Mouse (Mus musculus): ENCODE measurements around the gene Retnla. TPM values are rescaled to one million over a fixed set of nuclear protein-coding genes. Genes with fewer than 3 reads are reported as not detected.

Retnla gene
- polyA plus RNA-seq (2011; ENCODE audit: insufficient read depth, insufficient read length, low read depth, missing spikeins), result not detected in 2 replicates

- Histone ChIP-seq H3K4me1 (ENCODE audit: control insufficient read depth, insufficient read depth, low read length) (no peaks in the 10 kb centered on the region), H3K4me3 (ENCODE audit: low read depth, low read length) (no peak within 1 kb of the TSS), H3K9me3 (replicated peaks; ENCODE audit: control insufficient read depth, insufficient read depth, low read length, poor library complexity, severe bottlenecking) (peaks cover 5% of the 10 kb centered on the region), H3K27ac (ENCODE audit: insufficient read depth, low read length) (no peak within 1 kb of the TSS), H3K9ac (ENCODE audit: low read depth, poor library complexity, severe bottlenecking) (no peak within 1 kb of the TSS), H3K27me3 (ENCODE audit: control insufficient read depth, insufficient read depth, low read length, poor library complexity, severe bottlenecking) (no peaks in the 10 kb centered on the region), H3K36me3 (ENCODE audit: control insufficient read depth, insufficient read depth, low read length, poor library complexity, severe bottlenecking) (no peaks in the 10 kb centered on the region)
- no peak for TF ChIP-seq EP300 (IDR thresholded peaks at IDR 0.05; ENCODE audit: insufficient read depth, low read depth, low read length)
- no peak for TF ChIP-seq CTCF (IDR thresholded peaks at IDR 0.05; ENCODE audit: low read depth, low read length)
- TF ChIP-seq POLR2A (IDR thresholded peaks at IDR 0.05; ENCODE audit: insufficient read depth, low read length), result no peak
Measured at GRCm38 (mm10) chr16:48842266-48842665, at the start of gene Retnla. Gene Retnla, plus strand, starts transcription at chr16:48842551.

DNA sequence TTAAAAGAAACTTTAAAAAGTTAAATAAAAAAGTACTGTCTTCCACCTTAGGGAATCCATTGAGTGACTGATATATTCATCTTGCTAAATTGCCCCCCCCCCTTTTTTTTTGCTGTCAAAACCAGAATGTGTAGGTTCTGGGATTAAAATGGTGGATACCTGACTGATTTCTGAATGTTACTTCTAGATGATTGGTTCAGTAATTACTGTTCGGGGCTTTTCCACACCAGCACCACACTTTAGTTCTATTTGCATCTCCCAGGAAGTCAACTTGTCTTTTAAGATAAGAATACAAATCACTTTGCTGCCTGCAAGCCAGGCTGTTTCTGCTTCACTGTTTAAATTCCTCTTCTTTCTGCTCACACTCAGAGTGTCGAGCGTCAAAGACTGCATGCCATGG is 44.1 kb upstream of the Retnla start:
- Histone ChIP-seq H3K9ac (ENCODE audit: low read depth, poor library complexity, severe bottlenecking) (no peak overlapping the region), H3K36me3 (ENCODE audit: control insufficient read depth, insufficient read depth, low read length, poor library complexity, severe bottlenecking) (no peaks in the 10 kb centered on the region), H3K4me1 (ENCODE audit: control insufficient read depth, insufficient read depth, low read length) (no peaks in the 10 kb centered on the region), H3K27me3 (ENCODE audit: control insufficient read depth, insufficient read depth, low read length, poor library complexity, severe bottlenecking) (no peaks in the 10 kb centered on the region), H3K4me3 (ENCODE audit: low read depth, low read length) (no peak overlapping the region), H3K27ac (ENCODE audit: insufficient read depth, low read length) (no peak overlapping the region), H3K9me3 (replicated peaks; ENCODE audit: control insufficient read depth, insufficient read depth, low read length, poor library complexity, severe bottlenecking) (no peaks in the 10 kb centered on the region)
- no peak for TF ChIP-seq POLR2A (IDR thresholded peaks at IDR 0.05; ENCODE audit: insufficient read depth, low read length)
- no peak for TF ChIP-seq EP300 (IDR thresholded peaks at IDR 0.05; ENCODE audit: insufficient read depth, low read depth, low read length)
- no peak for TF ChIP-seq CTCF (IDR thresholded peaks at IDR 0.05; ENCODE audit: low read depth, low read length)

DNA sequence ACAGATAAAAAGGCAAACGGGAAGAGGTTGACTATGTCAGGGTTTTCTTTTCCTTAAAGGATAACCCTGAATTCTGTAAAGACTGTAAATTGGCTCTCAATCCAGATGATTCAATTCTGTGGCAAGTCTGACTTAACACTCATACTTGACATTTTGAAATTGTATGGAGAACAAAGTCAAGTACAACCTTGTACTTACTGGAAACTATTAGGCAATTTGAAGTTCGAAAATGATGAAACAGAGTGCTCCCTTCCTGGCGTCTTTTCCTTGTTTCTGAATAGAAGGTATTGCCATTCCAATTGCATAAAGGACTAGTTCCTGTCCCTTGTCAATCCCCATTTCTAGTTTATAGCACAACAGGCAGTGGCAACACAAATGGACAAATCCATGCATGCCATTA is 42.9 kb upstream of the Retnla start:
- no peak for TF ChIP-seq CTCF (IDR thresholded peaks at IDR 0.05; ENCODE audit: low read depth, low read length)
- TF ChIP-seq EP300 (IDR thresholded peaks at IDR 0.05; ENCODE audit: insufficient read depth, low read depth, low read length), result no peak
- no peak for TF ChIP-seq POLR2A (IDR thresholded peaks at IDR 0.05; ENCODE audit: insufficient read depth, low read length)
- H3K27ac ChIP-seq (ENCODE audit: insufficient read depth, low read length), result no peak overlapping the region
- no peak overlapping the region for H3K9ac ChIP-seq (ENCODE audit: low read depth, poor library complexity, severe bottlenecking)
- no peaks in the 10 kb centered on the region for H3K27me3 ChIP-seq (ENCODE audit: control insufficient read depth, insufficient read depth, low read length, poor library complexity, severe bottlenecking)
- no peaks in the 10 kb centered on the region for H3K9me3 ChIP-seq (replicated peaks; ENCODE audit: control insufficient read depth, insufficient read depth, low read length, poor library complexity, severe bottlenecking)
- H3K4me1 ChIP-seq (ENCODE audit: control insufficient read depth, insufficient read depth, low read length), result no peaks in the 10 kb centered on the region
- H3K36me3 ChIP-seq (ENCODE audit: control insufficient read depth, insufficient read depth, low read length, poor library complexity, severe bottlenecking), result no peaks in the 10 kb centered on the region
- H3K4me3 ChIP-seq (ENCODE audit: low read depth, low read length), result no peak overlapping the region

DNA sequence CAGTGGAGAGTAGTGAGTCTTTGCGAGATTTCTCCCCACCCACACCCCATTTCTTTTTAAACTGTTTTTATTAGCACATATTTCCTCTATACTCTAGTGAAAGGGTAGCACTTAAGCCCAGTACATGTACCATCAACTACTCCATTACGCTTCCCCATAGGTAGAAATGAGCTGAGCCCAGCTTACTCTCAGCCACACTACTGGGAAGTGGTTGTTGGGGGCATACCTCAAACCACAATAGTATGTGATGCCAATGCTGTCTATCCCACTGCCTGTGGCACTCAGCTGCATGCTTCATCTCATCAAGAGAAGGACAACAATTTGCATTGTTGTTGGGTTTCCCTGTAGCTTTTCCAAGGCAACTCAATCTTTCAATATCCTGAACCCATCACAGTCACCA is 41.4 kb upstream of the Retnla start:
- Histone ChIP-seq H3K27me3 (ENCODE audit: control insufficient read depth, insufficient read depth, low read length, poor library complexity, severe bottlenecking) (no peaks in the 10 kb centered on the region), H3K4me1 (ENCODE audit: control insufficient read depth, insufficient read depth, low read length) (no peaks in the 10 kb centered on the region), H3K4me3 (ENCODE audit: low read depth, low read length) (no peak overlapping the region), H3K9ac (ENCODE audit: low read depth, poor library complexity, severe bottlenecking) (no peak overlapping the region), H3K36me3 (ENCODE audit: control insufficient read depth, insufficient read depth, low read length, poor library complexity, severe bottlenecking) (no peaks in the 10 kb centered on the region), H3K27ac (ENCODE audit: insufficient read depth, low read length) (no peak overlapping the region), H3K9me3 (replicated peaks; ENCODE audit: control insufficient read depth, insufficient read depth, low read length, poor library complexity, severe bottlenecking) (no peaks in the 10 kb centered on the region)
- no peak for TF ChIP-seq CTCF (IDR thresholded peaks at IDR 0.05; ENCODE audit: low read depth, low read length)
- TF ChIP-seq POLR2A (IDR thresholded peaks at IDR 0.05; ENCODE audit: insufficient read depth, low read length), result no peak
- no peak for TF ChIP-seq EP300 (IDR thresholded peaks at IDR 0.05; ENCODE audit: insufficient read depth, low read depth, low read length)

DNA sequence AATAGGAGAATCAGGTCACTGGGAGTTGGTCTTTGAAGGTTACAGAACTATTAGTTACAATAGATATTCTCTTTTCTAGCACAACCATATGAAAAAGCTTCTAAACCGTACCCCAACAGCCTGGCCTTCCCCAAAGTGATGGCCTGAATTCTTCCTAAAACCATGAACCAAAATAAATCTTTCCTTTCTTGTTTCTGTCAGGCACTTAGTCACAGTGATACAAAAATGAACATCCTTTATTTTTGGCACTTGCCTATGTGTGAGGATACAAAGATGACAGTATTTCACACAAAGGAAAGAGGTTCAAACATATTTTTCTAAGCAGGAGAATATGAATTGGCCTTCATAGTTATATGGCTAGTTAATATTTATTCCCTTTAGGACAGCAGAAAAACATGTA is 36.9 kb upstream of the Retnla start:
- no peak overlapping the region for H3K27ac ChIP-seq (ENCODE audit: insufficient read depth, low read length)
- H3K9me3 ChIP-seq (replicated peaks; ENCODE audit: control insufficient read depth, insufficient read depth, low read length, poor library complexity, severe bottlenecking), result no peaks in the 10 kb centered on the region
- no peak overlapping the region for H3K9ac ChIP-seq (ENCODE audit: low read depth, poor library complexity, severe bottlenecking)
- no peaks in the 10 kb centered on the region for H3K27me3 ChIP-seq (ENCODE audit: control insufficient read depth, insufficient read depth, low read length, poor library complexity, severe bottlenecking)
- no peaks in the 10 kb centered on the region for H3K4me1 ChIP-seq (ENCODE audit: control insufficient read depth, insufficient read depth, low read length)
- H3K36me3 ChIP-seq (ENCODE audit: control insufficient read depth, insufficient read depth, low read length, poor library complexity, severe bottlenecking), result no peaks in the 10 kb centered on the region
- H3K4me3 ChIP-seq (ENCODE audit: low read depth, low read length), result no peak overlapping the region
- TF ChIP-seq EP300 (IDR thresholded peaks at IDR 0.05; ENCODE audit: insufficient read depth, low read depth, low read length) (no peak), POLR2A (IDR thresholded peaks at IDR 0.05; ENCODE audit: insufficient read depth, low read length) (no peak), CTCF (IDR thresholded peaks at IDR 0.05; ENCODE audit: low read depth, low read length) (no peak)

DNA sequence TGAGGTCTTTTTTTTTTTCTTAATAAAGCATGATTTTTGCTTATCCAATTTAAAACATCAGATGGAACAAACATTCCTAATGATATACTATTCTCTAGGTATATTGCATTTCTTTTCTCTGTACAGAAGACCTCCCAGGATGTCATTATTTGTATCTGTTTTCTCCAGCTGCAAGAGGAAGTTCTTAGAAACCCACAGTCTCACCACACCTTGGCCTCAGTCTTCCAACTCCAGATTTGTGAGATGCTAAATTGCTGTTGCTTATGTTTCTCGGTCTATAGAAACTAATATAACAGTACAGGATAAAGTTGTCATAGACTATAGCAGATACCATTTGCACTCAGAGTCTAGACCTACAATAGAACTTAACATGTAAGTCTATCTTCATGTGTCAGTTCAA is 35.8 kb upstream of the Retnla start:
- Histone ChIP-seq H3K4me3 (ENCODE audit: low read depth, low read length) (no peak overlapping the region), H3K36me3 (ENCODE audit: control insufficient read depth, insufficient read depth, low read length, poor library complexity, severe bottlenecking) (no peaks in the 10 kb centered on the region), H3K27me3 (ENCODE audit: control insufficient read depth, insufficient read depth, low read length, poor library complexity, severe bottlenecking) (no peaks in the 10 kb centered on the region), H3K4me1 (ENCODE audit: control insufficient read depth, insufficient read depth, low read length) (no peaks in the 10 kb centered on the region), H3K9ac (ENCODE audit: low read depth, poor library complexity, severe bottlenecking) (no peak overlapping the region), H3K27ac (ENCODE audit: insufficient read depth, low read length) (no peak overlapping the region), H3K9me3 (replicated peaks; ENCODE audit: control insufficient read depth, insufficient read depth, low read length, poor library complexity, severe bottlenecking) (no peaks in the 10 kb centered on the region)
- TF ChIP-seq POLR2A (IDR thresholded peaks at IDR 0.05; ENCODE audit: insufficient read depth, low read length) (no peak), EP300 (IDR thresholded peaks at IDR 0.05; ENCODE audit: insufficient read depth, low read depth, low read length) (no peak), CTCF (IDR thresholded peaks at IDR 0.05; ENCODE audit: low read depth, low read length) (no peak)

Measured in ES-Bruce4 (cell line).